Mouse (Mus musculus): ENCODE data around the gene Morc4. TPM values are rescaled to one million over a fixed set of nuclear protein-coding genes. Genes with fewer than 3 reads are reported as not detected.
A peak's percentile ranks its signal among the peaks of the same experiment; 100 is the strongest.

Gene Morc4
- polyA plus RNA-seq, 1 experiment from 2014 or later = 6.0 TPM

- no peaks in the 10 kb centered on the region for H3K4me1 ChIP-seq (replicated peaks)
- no peak for DNase-seq (ENCODE audit: low spot score)
- peaks cover 30% of the 10 kb centered on the region for H3K27me3 ChIP-seq (ENCODE audit: insufficient read depth, poor library complexity, severe bottlenecking)
- no peaks in the 10 kb centered on the region for H3K36me3 ChIP-seq
- H3K27ac ChIP-seq = no peak overlapping the region
- H3K9me3 ChIP-seq = no peaks in the 10 kb centered on the region
- no peak overlapping the region for H3K4me3 ChIP-seq
- WGBS = 88% methylated on average over 4 of the region's 4 CpGs
These were observed 44.6 kb downstream of the Morc4 start for GRCm38 (mm10) chrX:139826926-139827325.

GRCm38 (mm10) chrX:139825402-139825801, 46.1 kb downstream of the Morc4 start:
- WGBS = 95% methylated on average over 1 of the region's 1 CpGs
- Histone ChIP-seq H3K27me3 (ENCODE audit: insufficient read depth, poor library complexity, severe bottlenecking) (peaks cover 36% of the 10 kb centered on the region), H3K4me3 (no peak overlapping the region), H3K36me3 (no peaks in the 10 kb centered on the region), H3K4me1 (replicated peaks) (no peaks in the 10 kb centered on the region), H3K9me3 (no peaks in the 10 kb centered on the region), H3K27ac (no peak overlapping the region)
- DNase-seq (ENCODE audit: low spot score) = no peak

DNA sequence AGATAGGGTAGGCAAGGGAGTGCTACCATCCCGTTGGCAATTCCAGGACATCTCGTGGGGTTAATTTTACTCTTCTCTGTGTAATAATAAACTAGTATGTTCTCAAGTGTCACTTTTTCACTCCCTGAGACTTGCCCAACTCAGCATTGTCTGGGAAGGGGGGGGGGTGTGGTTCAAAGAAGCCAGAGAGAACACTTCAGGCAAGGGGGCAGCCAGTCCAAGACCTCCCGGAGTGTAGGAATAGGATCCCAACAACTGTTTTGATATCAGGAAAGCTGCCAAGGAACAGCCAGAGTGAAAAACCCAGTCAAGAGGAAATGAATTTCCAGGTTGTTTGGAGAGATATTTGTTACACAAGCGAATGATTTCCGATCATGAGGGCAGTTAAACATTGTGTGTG, 56.3 kb downstream of the Morc4 start:
- H3K36me3 ChIP-seq = no peaks in the 10 kb centered on the region
- DNase-seq (ENCODE audit: low spot score) = no peak
- WGBS = 79% methylated on average over 5 of the region's 5 CpGs
- no peak overlapping the region for H3K4me3 ChIP-seq
- H3K27me3 ChIP-seq (ENCODE audit: insufficient read depth, poor library complexity, severe bottlenecking) = peaks cover 68% of the 10 kb centered on the region
- peaks cover 5% of the 10 kb centered on the region; the same call in 1 of the 2 replicates for H3K4me1 ChIP-seq (replicated peaks)
- no peak overlapping the region for H3K27ac ChIP-seq
- no peaks in the 10 kb centered on the region for H3K9me3 ChIP-seq

- H3K27ac ChIP-seq = no peak overlapping the region
- no peak for DNase-seq (ENCODE audit: low spot score)
- H3K36me3 ChIP-seq = no peaks in the 10 kb centered on the region
- 86% methylated on average over 8 of the region's 8 CpGs for WGBS
- peaks cover 72% of the 10 kb centered on the region for H3K27me3 ChIP-seq (ENCODE audit: insufficient read depth, poor library complexity, severe bottlenecking)
- H3K9me3 ChIP-seq = no peaks in the 10 kb centered on the region
- H3K4me3 ChIP-seq = no peak overlapping the region
- peaks cover 5% of the 10 kb centered on the region; the same call in 1 of the 2 replicates for H3K4me1 ChIP-seq (replicated peaks)
These were observed 57.4 kb downstream of the Morc4 start for GRCm38 (mm10) chrX:139814018-139814635.

- 73% methylated on average over 9 of the region's 9 CpGs for WGBS
- Histone ChIP-seq H3K36me3 (no peaks in the 10 kb centered on the region), H3K4me3 (no peak overlapping the region), H3K4me1 (replicated peaks) (peaks cover 5% of the 10 kb centered on the region; the same call in 1 of the 2 replicates), H3K27me3 (ENCODE audit: insufficient read depth, poor library complexity, severe bottlenecking) (peaks cover 71% of the 10 kb centered on the region), H3K27ac (peak overlapping the region; percentile 16; the same call in 1 of the 2 replicates), H3K9me3 (no peaks in the 10 kb centered on the region)
- DNase-seq (ENCODE audit: low spot score) = no peak
These were observed 58.0 kb downstream of the Morc4 start for GRCm38 (mm10) chrX:139813299-139814002.

- 60% methylated on average over 3 of the region's 3 CpGs for WGBS
- Histone ChIP-seq H3K4me1 (replicated peaks) (peaks cover 9% of the 10 kb centered on the region; the same call in 1 of the 2 replicates), H3K36me3 (no peaks in the 10 kb centered on the region), H3K27me3 (ENCODE audit: insufficient read depth, poor library complexity, severe bottlenecking) (peaks cover 74% of the 10 kb centered on the region), H3K9me3 (no peaks in the 10 kb centered on the region), H3K4me3 (no peak overlapping the region), H3K27ac (0 out of 2 replicates have a peak overlapping the region, but pooled peaks have one; percentile 16)
- no peak for DNase-seq (ENCODE audit: low spot score)
These were observed 58.7 kb downstream of the Morc4 start for GRCm38 (mm10) chrX:139812636-139813298.

GRCm38 (mm10) chrX:139808501-139808900, 63.0 kb downstream of the Morc4 start:
- 87% methylated on average over 10 of the region's 10 CpGs for WGBS
- Histone ChIP-seq H3K4me1 (replicated peaks) (peaks cover 12% of the 10 kb centered on the region; the same call in 1 of the 2 replicates), H3K27ac (no peak overlapping the region), H3K36me3 (no peaks in the 10 kb centered on the region), H3K9me3 (no peaks in the 10 kb centered on the region), H3K4me3 (no peak overlapping the region), H3K27me3 (ENCODE audit: insufficient read depth, poor library complexity, severe bottlenecking) (peaks cover 63% of the 10 kb centered on the region)
- DNase-seq (ENCODE audit: low spot score) = no peak

DNA sequence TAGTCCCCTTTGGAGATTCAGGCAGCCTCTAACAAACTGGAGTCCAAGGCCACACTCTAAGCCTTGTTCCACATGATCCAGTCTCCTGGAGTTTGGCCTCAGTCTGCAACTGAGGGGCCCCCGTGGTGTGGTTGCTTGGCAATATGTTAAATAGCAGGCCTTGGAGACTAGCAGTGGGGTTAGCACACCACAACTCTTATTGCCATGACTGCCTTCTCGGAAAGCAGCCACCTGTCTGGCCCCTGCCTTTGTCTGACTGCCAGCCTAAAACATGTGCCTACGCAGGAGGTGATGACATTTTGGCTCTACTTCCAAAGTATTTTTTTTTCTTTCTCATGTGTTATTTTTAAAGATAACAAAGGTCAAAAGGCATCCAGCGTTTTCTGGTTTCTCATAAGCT, 63.4 kb downstream of the Morc4 start:
- no peak overlapping the region for H3K4me3 ChIP-seq
- peaks cover 12% of the 10 kb centered on the region; the same call in 1 of the 2 replicates for H3K4me1 ChIP-seq (replicated peaks)
- WGBS = 46% methylated on average over 4 of the region's 4 CpGs
- H3K36me3 ChIP-seq = no peaks in the 10 kb centered on the region
- peaks cover 62% of the 10 kb centered on the region for H3K27me3 ChIP-seq (ENCODE audit: insufficient read depth, poor library complexity, severe bottlenecking)
- no peaks in the 10 kb centered on the region for H3K9me3 ChIP-seq
- peak; percentile 28 for DNase-seq (ENCODE audit: low spot score)
- no peak overlapping the region for H3K27ac ChIP-seq

GRCm38 (mm10) chrX:139807391-139807790, 64.1 kb downstream of the Morc4 start:
- Histone ChIP-seq H3K4me3 (no peak overlapping the region), H3K9me3 (no peaks in the 10 kb centered on the region), H3K27ac (no peak overlapping the region), H3K27me3 (ENCODE audit: insufficient read depth, poor library complexity, severe bottlenecking) (peaks cover 61% of the 10 kb centered on the region), H3K4me1 (replicated peaks) (peaks cover 8% of the 10 kb centered on the region; the same call in 1 of the 2 replicates), H3K36me3 (no peaks in the 10 kb centered on the region)
- no peak for DNase-seq (ENCODE audit: low spot score)
- 84% methylated on average over 2 of the region's 2 CpGs for WGBS

DNA sequence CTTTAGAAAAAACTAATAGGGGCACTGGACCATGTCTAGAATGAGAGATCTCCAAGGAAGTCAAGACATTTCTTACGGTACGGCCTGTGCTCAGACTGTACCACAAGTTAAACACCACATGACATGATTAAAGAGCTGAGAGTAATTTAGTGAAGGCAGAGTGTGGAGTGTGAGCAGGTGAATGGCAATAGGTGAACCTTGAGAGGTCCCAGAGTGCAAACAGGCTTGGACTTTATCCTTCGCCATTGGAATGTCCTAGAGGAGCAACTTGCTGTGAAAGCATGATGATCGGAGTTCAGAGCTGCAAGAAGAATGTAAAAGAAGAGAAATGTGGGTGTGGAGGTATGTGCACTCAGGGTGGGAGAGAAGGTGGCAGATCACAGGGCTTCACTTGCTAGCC, 65.6 kb downstream of the Morc4 start:
- H3K36me3 ChIP-seq = no peaks in the 10 kb centered on the region
- 90% methylated on average over 4 of the region's 4 CpGs for WGBS
- H3K9me3 ChIP-seq = no peaks in the 10 kb centered on the region
- peaks cover 64% of the 10 kb centered on the region for H3K27me3 ChIP-seq (ENCODE audit: insufficient read depth, poor library complexity, severe bottlenecking)
- no peak overlapping the region for H3K27ac ChIP-seq
- 0 out of 2 replicates have a peak, but pooled peaks cover 7% of the 10 kb centered on the region for H3K4me1 ChIP-seq (replicated peaks)
- DNase-seq (ENCODE audit: low spot score) = no peak
- no peak overlapping the region for H3K4me3 ChIP-seq

GRCm38 (mm10) chrX:139803028-139803427, 68.4 kb downstream of the Morc4 start:
- DNase-seq (ENCODE audit: low spot score) = no peak
- no peaks in the 10 kb centered on the region for H3K9me3 ChIP-seq
- H3K4me1 ChIP-seq (replicated peaks) = 0 out of 2 replicates have a peak, but pooled peaks cover 5% of the 10 kb centered on the region
- peaks cover 58% of the 10 kb centered on the region for H3K27me3 ChIP-seq (ENCODE audit: insufficient read depth, poor library complexity, severe bottlenecking)
- no peak overlapping the region for H3K27ac ChIP-seq
- WGBS = 74% methylated on average over 2 of the region's 2 CpGs
- no peaks in the 10 kb centered on the region for H3K36me3 ChIP-seq
- H3K4me3 ChIP-seq = no peak overlapping the region

DNA sequence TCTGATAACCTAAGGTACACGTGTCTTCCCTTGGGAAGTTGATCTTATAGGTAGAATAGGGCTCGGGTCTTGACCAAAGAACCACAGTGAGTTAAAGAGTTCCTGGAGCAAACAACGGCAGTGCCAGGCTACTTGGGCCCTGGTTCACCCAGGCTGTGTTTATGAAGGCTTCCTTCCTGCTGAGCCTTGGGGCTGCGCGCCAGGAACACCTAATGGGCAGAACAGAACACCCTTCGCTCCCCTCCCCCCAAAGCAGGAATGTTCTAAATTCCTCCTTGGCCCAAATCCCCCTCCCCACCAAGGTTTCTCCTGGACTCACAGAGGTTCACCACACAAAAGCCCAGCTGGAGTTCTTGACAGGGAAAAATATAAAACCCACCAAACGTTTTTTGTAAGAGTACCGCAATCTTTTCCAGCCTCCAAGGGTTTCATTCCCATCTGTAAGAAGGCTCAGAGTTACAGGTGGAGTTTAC, 71.0 kb downstream of the Morc4 start, which contains the start of gene Cldn2:
TSS of gene Cldn2 (plus strand) at position 423 of the 473 bp plus-strand sequence.
- no peaks in the 10 kb centered on the region for H3K9me3 ChIP-seq
- DNase-seq (ENCODE audit: low spot score) = no peak
- H3K36me3 ChIP-seq = no peaks in the 10 kb centered on the region
- H3K4me3 ChIP-seq = no peak within 1 kb of the TSS
- H3K4me1 ChIP-seq (replicated peaks) = no peaks in the 10 kb centered on the region
- H3K27ac ChIP-seq = no peak within 1 kb of the TSS
- 75% methylated on average over 8 of the region's 8 CpGs for WGBS
- peaks cover 74% of the 10 kb centered on the region for H3K27me3 ChIP-seq (ENCODE audit: insufficient read depth, poor library complexity, severe bottlenecking)

Data from hindbrain, embryonic 10.5 days (tissue).